Mouse (Mus musculus) large intestine, adult 2 months (tissue): Measurements from ENCODE around the gene Pax7. TPM values are rescaled to one million over a fixed set of nuclear protein-coding genes. Genes with fewer than 3 reads are reported as not detected.

Experiments
- DNase-seq: peaks from one replicate; pipeline ENCODE4 v3.0.0-alpha.2; 2012; ENCODE audit warnings: low read depth, low spot score
- WGBS: fragments of 180-500 bp; shearing (Covaris S2); methylation state at CpG from one replicate; pipeline ENCODE4 v1.1.7; 2018; 5-methylcytosine and 5-hydroxymethylcytosine counted together
- polyA plus RNA-seq: library from polyadenylated mRNA; depleted of rRNA; stranded (reverse); fragments of >200 nt; gene quantifications from 2 replicates; pipeline ENCODE4 v1.2.3, GENCODE M21; 2012

Pax7 gene
- polyA plus RNA-seq, 1 experiment = not detected

DNA sequence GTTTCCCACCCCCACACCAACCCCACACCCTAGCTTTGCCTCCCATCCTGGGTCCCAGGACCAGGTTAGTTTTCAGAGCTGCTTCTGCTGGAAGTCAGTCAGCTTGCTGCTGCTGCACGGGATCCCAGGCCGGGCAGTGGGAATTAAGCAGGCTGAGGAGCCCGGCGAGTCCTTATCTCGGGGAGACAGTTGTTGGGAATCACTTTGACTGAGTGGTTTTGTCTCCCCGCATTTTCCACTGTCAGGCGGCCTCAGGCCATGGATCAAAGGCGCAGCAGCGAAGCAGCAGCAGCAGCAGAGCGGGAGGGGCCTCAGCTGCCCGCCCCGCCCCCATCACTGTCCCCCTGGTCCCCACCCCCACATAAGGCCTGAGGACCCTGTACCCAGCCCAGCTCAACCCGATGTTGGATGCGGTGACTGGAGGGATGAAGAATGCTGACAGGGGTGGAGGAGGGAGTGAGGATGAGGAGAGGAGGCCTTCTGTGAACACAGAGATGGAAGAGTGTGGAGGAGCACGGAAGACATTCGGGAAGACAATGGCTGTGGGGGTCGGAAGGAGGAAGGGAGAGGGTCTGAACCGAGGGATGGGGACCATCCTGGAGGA, 66.1 kb downstream of the Pax7 start:
- WGBS = 15% methylated on average over 18 of the region's 18 CpGs
- DNase-seq = no peak

DNA sequence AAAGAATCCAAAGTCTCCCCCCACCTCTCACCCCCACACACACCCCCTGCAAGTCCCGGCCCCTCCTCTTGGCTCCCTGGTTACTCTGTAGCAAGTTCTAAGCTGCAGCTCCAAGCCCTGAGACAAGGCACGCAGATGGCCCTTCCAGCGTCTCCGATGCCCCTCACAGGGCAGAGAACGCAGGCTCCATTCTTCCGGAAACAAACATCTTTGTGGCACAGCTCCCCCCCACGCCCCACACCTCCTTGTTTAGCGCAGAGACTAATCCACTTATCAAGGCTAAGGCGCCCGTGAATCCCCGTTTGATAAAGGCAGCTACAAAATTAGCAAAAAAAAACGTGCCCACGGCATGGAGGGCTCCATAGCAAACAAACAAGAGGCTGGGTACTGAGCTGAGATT, 71.4 kb downstream of the Pax7 start:
- DNase-seq = no peak
- WGBS = 6% methylated on average over 13 of the region's 13 CpGs

DNA sequence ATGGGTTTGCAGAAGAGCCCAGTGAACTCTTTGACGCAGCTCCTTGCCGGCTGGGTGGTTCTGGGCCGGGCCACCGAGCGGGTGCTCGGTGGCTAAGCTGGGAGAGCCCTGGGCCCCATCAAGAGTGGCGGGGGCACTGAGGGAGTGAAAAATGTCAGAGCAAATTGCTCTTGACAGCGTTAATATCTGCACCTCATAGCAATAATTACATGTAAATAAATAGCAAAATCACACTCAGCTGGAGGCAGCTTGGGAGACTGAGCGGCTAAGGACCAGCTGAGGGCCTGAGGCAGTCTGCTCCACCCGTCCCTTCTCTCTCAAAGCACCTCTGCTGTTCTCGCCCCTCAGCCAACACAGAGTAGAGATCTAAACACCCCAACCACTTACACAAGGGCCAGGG, 72.6 kb downstream of the Pax7 start:
- 64% methylated on average over 11 of the region's 11 CpGs for WGBS

DNA sequence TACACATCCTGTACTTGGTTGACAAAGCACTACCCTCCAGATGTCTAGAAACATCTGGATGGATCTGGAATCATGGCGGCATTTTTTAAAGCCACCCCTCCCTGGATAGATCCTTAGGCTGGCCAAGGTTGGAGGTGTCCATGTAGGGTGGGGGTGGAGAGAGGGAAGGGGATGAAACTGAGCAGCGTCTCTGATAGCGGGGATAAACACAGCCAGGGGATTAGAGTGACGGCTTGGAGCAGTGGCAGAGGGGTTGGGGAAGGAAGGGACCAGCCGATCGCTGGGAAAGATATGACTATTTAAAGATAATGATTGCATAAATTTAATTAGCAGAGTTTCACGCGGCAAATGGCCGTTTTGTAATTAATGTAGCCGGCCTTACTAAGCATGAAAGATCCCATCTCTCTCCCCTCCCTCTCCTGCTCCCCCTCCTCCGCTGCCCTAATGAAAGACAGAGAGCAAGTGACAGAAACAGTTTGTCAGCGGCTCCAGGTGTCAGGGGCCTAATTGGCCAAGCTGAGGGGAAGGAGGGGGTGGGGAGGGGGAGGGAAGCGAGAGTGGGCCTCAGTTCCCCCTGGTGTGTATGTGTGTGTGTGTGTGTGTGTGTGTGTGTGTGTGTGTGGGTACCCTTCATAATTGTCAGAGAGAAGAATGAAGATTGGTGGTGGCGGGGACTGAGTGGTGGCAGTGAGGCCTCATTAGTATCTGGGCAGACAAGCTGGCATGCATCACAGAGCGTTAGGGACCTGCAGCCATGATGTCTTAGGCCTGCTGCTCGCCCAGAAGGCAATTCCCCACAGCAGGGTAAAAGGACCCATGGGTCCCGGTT, 74.6 kb downstream of the Pax7 start:
- no peak for DNase-seq
- WGBS = 26% methylated on average over 17 of the region's 17 CpGs

More for the DNA sequence above, 72.6 kb downstream of the Pax7 start:
- DNase-seq = no peak

DNA sequence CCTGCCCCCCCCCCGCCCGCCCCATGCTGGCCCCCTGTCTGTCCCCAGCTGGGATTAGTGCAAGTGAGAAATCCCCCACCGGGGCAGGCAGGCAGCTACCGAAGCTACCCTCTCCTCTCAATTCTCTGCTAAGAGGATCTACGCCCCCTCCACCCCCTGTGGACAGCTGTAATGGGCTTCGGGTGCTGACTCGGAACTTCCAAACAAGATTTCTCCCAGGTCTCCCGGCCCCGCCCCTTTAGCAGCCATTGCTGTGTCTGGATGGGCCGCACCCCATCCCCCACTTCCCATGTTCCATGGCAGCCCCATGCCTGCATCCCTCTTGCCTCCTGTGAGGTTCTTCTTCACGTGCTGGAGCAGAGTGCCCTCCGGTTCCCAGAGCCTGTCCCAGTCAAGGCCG, 76.4 kb downstream of the Pax7 start:
- WGBS = 17% methylated on average over 13 of the region's 13 CpGs
- no peak for DNase-seq

DNA sequence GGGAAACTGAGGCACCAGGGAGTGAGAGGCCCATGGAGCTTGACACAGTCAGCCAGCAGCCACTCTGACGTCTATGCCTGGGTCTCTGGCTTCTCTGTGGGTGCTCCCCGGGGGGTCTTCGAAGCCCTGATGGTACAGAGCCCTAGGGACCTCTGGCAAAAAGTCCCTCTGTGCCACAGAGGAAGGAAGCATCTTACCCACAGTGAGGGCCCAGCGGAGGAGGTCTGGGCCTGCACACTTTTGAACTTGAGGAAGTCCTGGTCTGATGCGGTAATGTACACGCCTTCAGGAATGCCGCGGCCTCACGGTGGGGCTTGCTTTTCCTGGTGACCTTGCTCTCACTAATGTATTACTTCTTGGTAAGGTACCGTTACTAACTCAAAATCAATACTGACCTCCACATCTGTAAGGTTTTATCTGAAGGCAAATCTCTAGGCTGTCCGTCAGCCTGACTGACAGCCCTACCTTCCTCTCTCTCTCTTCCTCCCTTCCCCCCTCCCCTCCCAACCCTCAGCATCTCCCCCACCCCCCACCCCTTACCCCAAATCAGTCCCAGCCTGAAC, 79.1 kb downstream of the Pax7 start:
- 32% methylated on average over 11 of the region's 11 CpGs for whole genome bisulfite sequencing

DNA sequence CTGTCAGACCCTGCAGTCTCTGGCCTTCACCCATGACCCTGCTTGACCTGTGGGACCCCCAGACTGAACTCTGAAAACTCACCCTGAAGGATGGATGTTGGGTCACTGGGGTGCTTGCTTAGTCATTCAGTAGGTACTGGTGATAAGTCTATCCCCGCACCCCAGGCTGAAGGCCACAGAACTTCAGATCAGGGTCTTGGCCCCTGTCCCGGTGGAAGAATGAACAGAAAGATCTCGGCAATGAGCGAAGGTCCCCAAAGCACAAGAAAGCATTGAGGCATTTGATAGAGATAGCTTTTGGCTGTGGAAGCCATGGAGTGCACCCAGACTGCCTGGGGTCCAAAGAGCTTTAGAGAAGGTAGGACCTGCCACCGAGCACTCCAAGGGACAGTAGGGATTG, 82.4 kb downstream of the Pax7 start:
- 88% methylated on average over 5 of the region's 5 CpGs for WGBS
- DNase-seq = no peak

More for the DNA sequence above, 79.1 kb downstream of the Pax7 start:
- no peak for DNase-seq

DNA sequence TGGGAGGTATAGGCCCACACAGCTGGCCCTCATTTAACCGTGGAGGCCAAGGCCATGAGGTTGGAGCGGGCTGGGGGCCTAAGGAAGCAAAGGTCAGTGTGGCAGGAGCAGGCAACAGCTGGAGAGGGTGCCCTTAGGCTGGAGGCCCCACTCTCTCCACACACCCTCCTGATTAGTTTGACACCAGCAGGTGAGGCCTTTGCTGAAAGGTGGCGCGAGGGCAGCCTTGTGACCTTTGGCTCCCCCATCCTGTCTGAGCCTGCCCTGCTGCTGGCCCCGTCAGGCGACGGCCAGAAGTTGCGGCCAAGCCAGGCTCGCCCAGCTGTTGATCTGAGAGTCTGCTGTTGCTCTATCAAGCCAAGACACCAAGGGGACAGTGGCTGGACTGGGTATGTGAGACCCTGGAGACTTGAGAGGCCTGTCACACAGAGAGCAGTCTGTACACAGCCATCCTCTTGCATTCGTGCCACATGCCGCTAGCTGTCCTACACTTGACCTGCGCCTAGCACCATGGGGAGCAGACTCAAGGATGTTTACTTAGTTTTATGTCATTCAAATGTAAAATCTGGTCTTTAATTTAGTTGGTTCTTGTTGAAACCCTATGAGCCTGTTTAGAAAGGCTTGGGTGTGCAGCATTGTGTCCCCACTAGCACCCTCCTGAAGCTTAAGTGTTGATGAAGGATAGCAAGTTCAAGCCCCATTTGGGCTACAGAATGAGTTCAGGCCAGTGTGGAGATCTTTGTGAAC, 86.0 kb downstream of the Pax7 start:
- DNase-seq = no peak
- 38% methylated on average over 12 of the region's 12 CpGs for WGBS

DNA sequence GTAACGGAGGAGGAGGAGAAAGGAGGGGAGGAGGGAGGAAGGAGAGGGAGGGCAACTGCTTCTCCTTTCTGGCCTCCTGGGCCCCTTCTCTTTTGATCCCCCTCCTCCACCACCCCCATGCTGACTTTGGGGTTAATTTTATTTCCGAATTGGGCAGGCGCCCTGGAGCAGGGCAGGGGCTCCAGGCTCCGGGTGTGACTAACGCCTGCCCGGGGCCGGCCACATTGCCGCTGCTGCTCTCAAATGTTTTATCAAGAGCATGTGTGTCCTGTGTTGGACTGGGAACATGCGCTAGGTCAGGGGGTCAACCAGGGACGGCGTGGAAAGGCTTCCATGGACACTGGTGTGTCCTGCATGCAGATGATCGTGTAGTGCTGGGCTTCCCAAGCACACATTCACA, 87.2 kb downstream of the Pax7 start:
- no peak for DNase-seq
- 57% methylated on average over 12 of the region's 12 CpGs for WGBS

DNA sequence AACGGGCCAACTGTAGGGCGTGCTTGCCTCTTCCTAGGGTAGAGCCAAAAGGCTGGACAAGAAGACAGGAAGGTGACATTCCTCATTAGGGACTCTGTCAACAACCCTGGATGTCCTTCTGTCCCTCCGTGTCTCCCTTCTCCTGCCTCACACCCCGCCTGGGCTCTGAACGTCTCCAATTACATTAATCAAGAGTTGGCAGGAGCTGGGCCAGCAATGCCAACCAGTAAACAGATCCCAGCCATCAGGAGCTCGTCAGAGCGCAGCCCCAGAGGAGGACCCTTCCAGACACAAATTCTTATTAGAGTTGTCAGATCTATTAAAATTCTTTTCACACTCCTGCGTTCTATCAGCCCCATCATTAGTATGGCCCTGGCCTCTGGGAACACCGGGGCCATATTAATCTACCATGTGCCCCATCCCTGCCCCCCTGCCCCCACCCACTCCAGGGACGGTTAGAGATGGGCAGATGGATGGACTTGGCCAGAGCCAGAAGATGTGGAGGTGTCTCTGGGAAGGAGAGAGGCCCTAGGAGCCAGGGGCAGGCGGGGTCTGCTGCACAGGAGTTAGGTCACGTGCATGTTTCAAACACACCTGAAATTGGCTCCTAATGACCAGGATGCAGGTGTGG, 88.4 kb downstream of the Pax7 start:
- DNase-seq = no peak
- 55% methylated on average over 12 of the region's 12 CpGs for WGBS

DNA sequence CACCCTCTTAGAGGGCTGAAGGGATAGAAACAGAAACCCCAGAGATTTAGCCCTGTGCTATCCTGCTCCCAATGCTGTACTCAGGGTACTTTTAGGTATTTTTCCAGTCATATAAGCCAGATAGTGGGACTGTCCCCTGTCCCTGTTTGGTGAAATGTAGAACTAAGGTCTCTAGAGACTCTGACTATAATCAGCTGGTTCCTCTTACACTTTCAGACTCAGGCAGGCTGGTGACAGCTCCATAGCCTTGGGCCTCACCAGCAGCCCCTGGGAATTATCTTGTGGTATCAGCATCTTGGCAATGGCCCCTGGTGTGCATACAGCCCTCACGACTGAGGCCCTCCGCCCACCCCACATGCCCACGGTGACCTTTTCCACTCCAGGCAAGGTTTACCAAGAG, 89.7 kb downstream of the Pax7 start:
- 39% methylated on average over 3 of the region's 3 CpGs for WGBS
- DNase-seq = no peak

DNA sequence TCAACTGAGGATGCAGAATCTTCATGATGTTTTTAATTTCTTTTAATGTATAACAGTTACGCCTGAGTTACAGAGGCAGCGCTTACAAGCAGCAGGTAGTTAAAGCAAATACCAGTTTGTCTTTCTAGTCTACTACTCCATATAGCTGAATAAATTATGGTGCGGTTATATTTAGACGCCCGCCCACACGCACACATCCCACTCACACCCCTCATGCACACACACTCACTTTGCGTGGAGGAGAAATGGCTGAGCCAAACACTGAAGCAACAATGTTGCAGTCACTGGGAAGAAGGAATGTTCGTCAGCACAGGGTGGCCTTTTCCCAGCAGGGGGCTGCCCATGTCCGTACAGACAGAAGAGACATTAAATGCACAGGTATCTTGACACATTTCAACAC, 96.3 kb downstream of the Pax7 start:
- no peak for DNase-seq
- WGBS = 82% methylated on average over 9 of the region's 9 CpGs

DNA sequence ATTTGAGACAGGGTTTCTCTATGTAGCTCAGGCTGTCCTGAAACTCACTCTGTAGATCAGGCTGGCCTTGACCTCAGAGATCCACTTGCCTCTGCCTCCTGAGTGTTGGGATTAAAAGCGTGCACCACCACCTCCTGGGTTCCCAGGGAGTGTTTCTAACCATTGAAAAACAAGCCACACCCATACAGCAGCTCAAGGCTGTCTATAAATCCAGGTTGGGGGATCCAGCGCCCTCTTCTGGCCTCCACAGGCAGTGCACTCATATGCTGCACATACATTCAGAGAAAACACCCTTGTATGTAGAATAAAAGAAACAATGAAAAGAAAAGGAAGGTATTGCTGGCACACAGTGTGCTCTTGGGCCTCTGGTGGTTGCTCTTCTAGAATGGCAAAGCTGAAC, 106.2 kb downstream of the Pax7 start:
- no peak for DNase-seq
- WGBS = 58% methylated on average over 2 of the region's 2 CpGs

DNA sequence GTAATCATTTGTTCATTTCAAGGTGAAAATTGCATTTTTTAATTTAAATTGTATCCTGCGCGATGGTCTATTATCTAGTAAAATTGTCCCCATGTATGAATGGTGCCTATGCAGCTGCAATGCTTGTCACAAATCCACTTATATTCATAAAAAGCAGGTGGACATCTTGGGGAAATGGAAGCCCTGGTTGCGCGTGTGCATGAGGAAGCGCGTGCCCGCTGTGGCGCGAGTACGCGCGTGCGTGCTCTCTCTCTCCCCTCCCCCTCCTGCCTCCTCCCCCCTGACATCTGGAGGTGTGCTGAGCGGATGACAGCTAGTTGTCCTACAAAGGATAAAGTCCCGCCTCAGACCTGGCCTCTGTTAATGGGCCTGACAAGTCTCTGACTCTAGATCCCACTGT, 107.9 kb downstream of the Pax7 start:
- 62% methylated on average over 15 of the region's 15 CpGs for WGBS
- DNase-seq = no peak

DNA sequence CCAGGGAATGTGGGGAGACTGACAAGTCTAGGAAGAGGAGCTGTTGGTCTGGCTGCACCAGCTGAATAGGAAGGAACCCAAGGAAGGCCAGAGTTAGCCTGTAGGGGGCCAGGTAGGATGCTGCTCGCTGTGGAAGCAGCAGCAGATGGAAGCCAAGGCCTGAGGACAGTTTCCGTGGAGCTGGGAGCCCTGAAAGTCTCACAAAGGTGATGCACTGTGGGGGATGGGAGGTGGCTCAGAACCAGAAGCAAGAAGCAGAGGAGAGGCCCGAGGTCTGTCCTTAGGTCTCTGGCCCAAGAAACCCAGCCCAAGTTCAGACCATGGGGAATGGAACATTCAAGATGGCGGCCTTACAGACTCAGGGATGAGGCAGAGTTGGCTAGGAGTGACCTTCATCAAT, 109.0 kb downstream of the Pax7 start:
- no peak for DNase-seq
- 48% methylated on average over 4 of the region's 4 CpGs for WGBS

DNA sequence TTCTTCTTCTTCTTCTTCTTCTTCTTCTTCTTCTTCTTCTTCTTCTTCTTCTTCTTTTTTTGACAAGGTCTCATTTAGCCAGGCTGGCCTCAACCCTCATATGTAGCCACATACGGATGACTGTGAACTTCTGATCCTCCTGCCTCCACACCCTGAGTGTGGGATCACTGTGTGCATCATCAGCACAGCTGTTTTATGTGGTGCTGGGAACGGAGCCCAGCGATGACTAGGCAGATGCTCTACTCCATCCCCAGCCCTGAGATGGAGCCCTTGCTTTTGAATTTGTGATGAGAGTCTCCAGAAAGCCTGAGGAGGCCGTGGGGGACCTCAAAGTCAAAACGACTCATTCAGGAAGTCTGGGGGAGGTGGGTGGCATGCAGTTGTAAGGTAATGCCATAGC, 114.3 kb downstream of the Pax7 start:
- WGBS = 77% methylated on average over 5 of the region's 5 CpGs
- no peak for DNase-seq

DNA sequence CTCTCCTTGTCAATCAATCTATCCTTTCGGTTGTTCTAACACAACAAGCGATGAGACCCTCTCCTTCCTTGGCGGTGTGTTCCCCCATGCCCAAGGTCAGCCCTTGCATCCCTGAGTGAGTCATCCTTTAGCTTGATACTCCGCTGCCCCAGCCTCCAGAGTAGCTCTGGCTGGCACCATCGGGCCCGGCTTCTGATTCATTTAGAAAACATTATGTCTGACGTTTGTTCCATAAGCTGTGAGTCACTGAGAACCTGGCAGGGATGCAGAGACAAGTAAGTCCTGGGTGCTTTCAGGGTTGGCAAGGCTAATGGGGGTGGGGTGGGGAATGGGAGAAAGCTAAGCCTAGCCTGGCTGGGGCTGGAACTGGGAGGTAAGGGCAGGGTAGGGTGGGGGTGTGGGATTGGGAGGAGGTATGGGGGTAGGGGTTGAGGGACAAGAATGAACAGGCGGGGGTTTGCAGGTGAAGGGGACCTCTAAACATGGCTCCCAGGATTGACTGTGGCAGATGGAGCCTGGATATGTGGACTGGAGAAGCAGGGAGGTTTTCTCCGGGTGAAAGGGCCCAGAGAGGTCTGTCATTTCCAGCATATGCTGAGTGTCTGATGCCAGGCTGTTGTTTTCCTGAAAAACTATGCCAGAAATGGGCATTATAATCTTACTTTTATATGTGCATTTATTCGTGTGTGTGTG, 116.7 kb downstream of the Pax7 start:
- 74% methylated on average over 10 of the region's 10 CpGs for WGBS

DNA sequence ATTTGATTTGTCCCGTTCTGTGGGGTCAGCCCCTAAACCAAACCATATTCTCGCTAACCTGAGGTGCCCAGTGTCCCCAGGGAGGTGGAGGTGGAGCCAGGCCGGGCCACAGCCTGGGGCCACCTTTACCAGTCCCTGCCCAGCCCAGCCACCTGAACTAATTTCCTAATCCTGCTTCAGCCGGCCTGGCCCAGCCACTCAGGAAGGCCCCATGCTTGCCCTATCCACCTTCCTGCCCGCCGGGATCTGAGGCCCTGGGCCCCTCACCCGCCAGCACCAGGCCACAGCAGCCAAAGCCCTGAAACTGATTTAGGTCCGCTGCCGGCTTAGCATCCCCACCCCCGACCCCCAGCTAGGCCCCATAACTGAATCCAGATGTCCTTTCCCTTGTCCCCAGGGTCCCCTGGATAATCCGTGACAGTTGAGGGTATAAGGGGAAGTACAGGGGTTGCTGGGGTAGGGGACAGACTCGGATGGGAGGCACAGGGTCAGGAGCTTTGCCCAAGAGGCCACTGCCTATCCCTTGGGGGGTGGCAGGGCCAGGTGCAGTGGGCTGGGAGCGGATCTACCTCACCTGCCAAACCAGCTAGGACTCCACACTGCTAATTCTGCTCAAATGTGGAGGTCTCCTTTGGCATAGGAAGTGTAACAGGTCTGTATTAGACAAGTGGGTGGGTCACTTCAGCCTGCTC, 117.9 kb downstream of the Pax7 start:
- no peak for DNase-seq
- WGBS = 42% methylated on average over 13 of the region's 13 CpGs

More for the DNA sequence above, 116.7 kb downstream of the Pax7 start:
- no peak for DNase-seq
